Mouse (Mus musculus): ENCODE measurements at regions not wholly inside any gene's neighbourhood (a gene's known extent, or its start where the extent isn't known, plus 50 kb on each side); places are given as distances from the start of the nearest gene placed in this dataset.

DNA sequence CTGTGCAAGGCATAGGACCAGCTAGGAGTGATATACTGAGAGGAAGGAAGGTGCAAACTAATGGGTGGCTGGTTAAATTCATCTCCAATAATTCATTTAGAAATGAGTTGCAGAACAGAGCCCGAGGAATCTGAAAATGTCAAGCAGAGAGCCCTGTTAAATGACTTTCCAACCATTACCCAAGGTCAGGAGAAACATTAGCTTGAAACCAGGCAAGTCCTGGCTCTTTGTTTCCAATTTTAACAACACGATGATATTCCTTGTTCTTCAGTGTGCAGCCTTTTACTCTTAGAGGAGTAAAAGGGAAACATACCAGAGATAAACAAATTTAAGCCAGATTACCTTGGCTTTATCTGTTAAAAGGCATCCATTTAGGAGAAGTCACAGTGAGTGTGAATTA lies 2318.4 kb downstream of the Poteg start:
- no peak for ATAC-seq (replicated peaks in 1 of 2; ENCODE audit: insufficient read depth in 1 of 2, low FRiP score in 2 of 2, low TSS enrichment in 1 of 2, low read depth in 1 of 2, poor library complexity in 2 of 2, severe bottlenecking in 2 of 2)

DNA sequence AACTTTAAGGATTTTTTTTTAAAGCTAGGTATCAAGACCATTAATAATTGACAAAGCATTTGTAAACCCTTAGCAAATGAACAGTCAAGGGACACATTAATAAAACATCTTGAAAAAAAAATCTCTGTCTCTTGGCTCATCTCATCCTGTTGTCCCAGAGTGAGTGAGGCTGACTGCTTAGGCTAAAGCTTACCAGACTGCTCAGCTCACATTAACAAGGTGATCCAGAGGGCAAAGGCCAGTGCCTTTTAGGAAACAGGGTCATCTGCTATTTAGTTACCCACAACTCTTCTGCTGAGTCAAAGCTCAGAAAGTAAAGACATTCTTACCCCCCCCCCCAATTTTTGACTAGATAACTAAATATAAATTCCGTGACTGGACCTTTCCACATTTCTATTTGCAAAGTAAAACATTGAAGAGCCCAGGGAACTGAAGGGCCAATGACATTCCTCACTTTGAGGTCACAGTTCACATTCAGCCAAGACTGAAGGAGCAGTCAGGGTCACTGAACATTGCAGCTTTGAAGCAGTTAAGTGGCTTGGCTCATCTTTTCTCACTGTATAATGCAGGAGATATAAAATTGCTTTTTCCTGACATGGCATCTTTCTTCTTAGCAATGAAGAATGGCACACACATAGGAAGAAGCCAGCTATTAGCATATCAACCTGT lies 2318.9 kb downstream of the Poteg start:
- ATAC-seq (replicated peaks in 1 of 2; ENCODE audit: insufficient read depth in 1 of 2, low FRiP score in 2 of 2, low TSS enrichment in 1 of 2, low read depth in 1 of 2, poor library complexity in 2 of 2, severe bottlenecking in 2 of 2): no peak

DNA sequence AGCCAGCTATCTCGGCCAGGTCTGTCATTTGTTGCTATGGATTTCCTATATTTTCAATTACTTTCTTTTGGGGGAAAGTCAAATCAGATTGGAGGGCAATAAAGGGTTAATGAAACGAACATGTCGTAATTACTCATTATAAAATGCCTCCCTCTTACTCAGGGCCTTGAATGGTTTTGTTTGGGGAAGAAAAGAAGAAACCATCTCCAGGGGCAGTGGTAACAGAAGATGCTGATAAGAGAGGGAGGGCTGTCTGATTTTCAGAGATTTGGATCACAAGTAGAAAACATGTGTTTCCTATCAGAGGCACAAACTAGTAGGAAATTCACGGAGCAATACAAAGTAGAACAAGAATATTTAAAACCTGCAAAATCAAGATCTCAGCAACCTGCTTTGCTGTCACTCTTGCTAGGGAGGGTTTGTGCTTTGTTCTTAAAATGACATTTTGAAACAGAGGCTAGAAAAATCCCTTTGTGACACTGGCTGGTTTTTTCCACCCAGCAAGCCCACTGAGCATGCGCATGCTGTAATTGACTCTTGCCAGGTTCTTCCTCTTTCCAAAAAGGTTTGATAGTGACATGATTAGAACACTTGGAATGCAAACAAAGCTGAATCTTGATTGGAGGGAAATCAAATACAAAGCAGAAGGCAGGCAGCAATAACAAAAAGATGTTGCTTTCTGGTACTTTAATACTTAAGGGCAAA lies 2329.8 kb downstream of the Poteg start:
- ATAC-seq (replicated peaks in 1 of 2; ENCODE audit: insufficient read depth in 1 of 2, low FRiP score in 2 of 2, low TSS enrichment in 1 of 2, low read depth in 1 of 2, poor library complexity in 2 of 2, severe bottlenecking in 2 of 2): no peak

DNA sequence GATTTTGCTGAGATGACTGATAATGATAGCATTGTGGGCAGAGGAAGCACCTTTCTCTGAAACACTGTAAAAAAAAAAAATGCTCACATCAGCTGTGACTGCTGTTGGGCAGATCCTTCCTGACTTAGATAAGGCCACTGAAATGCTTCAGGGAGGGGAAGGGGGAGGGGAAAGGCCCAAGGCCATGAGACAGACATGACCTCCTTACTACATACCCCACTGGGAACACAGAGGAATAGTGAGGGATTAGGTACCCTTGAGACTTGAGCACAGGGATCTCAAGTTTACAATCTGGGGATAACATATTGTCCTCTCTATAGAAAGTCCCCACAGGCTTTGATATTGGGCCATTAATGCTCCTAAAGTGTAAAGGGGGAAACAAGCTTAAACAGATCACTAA lies 2341.7 kb downstream of the Poteg start:
- ATAC-seq (replicated peaks in 1 of 2; ENCODE audit: insufficient read depth in 1 of 2, low FRiP score in 2 of 2, low TSS enrichment in 1 of 2, low read depth in 1 of 2, poor library complexity in 2 of 2, severe bottlenecking in 2 of 2): peak in 1 of 2 experiments; percentile 27; a peak in 2 of 4 replicates

- ATAC-seq (replicated peaks in 1 of 2; ENCODE audit: insufficient read depth in 1 of 2, low FRiP score in 2 of 2, low TSS enrichment in 1 of 2, low read depth in 1 of 2, poor library complexity in 2 of 2, severe bottlenecking in 2 of 2): peak in 1 of 2 experiments; percentile 17; a peak in 1 of 4 replicates
Measured at GRCm38 (mm10) chr8:29790029-29790428, 2342.6 kb downstream of the Poteg start.

- ATAC-seq (replicated peaks in 1 of 2; ENCODE audit: insufficient read depth in 1 of 2, low FRiP score in 2 of 2, low TSS enrichment in 1 of 2, low read depth in 1 of 2, poor library complexity in 2 of 2, severe bottlenecking in 2 of 2): no peak
Measured at GRCm38 (mm10) chr8:29807274-29807673, 2359.8 kb downstream of the Poteg start.

DNA sequence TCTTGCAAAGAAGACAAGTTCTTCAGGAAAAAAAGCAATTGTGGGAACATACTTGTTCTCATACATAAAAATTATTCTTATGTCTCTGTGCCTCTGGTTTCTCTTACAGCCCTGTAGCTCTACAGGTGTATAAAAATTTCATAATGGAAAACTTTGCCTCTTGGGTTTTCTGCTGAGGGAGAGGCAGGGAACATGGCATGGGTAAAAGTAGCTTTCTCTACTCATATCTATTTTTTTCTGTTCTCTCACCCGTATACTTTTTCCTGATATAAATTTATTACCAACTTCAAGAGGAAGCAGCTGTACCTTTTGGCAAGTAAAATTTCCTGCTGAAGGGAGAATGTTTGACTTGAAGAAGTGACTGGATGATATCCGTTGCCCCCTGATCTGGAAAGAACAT lies 2388.6 kb downstream of the Poteg start:
- ATAC-seq (replicated peaks in 1 of 2; ENCODE audit: insufficient read depth in 1 of 2, low FRiP score in 2 of 2, low TSS enrichment in 1 of 2, low read depth in 1 of 2, poor library complexity in 2 of 2, severe bottlenecking in 2 of 2): peak; percentile 62 to 71; a peak in 3 of 4 replicates
